Mouse (Mus musculus): Measurements from ENCODE around the gene Rpl36al.

The Rpl36al gene

DNA sequence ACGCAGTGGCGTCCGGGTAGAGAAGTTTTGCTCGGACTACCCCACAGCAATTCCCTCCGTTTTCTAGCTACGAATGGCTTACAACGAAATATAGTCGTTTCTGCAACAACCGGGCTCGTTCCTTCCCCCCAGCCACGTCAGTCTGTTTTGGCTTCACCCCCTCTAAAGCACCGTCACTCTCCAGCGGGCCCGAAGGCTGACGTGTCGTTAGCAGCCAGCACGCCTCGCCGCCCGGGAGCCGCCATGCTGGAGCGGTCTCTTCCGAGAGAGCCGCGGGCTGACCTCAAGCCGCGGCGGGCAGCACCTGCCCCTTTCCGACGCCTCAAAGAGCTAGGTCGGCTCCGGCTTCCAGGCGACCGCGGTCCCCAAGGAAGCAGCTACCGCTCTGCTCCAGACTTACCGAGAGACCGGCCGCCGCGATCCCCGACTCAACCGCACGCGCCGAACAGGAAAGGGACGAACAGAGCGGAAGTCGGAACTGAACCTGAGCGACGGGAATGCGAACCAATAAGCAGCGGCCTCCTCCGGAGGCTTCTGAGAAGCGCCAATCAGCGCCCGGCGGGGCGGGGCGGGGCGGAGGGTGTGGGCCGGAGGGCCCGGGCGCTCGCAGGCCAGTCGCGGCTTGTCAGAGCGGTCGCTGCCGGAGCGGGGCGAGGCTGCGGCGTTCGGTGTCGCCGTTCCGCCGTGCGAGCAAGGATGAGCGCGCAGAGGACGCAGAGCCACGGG lies at the start of gene Rpl36al, which contains the start of gene Mgat2:
Rpl36al (minus strand) TSS at position 501 of the 726 bp plus-strand sequence.
Mgat2 (plus strand) TSS at position 575 of the 726 bp plus-strand sequence.
- peak; percentile 99 for DNase-seq

DNA sequence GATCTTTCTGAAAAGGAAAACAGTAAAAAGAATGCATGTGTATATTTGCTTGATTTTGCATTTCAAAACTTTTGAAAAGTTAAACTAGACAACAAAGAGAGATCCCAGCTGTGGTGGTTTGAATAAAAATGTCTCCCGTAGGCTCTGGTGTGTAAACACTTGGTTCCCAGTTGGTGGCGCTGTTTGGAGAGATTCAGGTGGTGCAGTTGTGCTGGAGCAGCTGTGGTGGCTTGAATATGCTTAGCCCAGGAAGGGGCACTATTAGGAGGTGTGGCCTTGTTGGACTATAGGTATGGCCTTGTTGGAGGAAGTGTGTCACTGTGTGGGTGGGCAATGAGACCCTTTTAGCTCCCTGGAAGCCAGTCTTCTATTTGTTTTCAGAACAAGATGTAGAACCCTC lies 45.4 kb upstream of the Rpl36al start:
- DNase-seq = no peak

DNA sequence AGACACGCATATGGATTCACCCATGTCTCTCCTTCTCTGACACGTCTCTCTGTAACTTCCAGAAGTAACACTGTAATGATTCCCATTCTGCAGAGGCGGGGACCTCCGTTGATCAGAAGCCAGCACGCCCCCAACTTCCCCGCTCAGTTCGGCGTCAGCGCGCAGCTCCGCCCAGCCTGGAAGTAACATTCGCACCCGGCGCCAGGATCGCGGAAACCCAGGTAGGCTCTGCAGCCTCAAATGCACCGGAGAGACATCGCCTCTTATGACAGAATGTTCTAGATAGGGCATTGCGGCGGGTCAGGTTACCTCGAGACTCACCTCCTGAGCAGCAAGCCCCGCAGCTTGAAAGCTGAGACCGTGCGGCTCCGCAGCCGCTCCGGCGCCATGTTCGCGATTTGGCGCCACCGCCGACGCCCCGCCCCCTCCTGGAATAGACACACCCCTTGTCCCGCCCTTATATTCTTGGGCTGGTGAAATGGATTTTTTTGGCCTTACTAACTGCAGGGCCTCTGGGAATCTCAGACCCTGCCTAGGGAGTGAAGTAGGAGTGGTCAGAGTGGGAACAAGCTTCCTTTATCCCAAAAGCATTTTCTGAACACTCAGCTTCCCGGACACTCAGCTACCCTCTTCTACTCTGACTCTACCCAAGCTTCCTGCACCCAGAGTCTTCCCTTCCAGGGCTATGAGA lies 44.0 kb upstream of the Rpl36al start, which contains the start of gene Pole2:
Pole2 (minus strand) TSS at position 420 of the 691 bp plus-strand sequence.
- DNase-seq = peak; percentile 83

DNA sequence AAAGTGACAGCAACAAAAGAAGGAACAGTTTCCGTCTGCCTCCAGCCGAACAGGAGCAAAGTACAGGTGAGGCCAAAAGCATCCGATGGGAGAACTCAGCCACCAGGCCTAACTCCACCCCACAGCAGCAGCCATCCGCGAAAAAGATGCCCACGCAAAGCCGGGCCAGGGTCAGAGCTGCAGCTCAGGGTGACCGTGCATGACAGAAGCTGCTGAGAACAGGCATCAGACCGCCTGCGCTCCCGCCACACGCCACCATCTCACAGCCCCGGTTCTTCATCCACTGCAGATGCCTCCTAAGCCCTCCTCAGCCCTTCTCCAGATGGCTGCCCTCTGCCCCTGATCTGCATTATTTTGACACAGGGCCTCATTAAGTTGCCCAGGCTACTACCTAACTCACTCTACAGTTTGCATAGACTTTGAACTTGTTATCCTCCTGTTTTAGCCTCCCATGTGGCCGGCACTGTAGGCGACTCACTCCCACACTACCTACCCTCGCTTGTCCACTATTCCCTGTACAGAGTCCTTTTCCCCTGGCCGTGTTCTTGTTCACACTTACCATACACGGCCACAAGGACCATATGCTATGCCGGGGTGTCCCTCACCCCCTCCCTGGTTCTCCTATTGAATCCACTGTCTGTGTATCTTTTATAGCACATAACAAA lies 36.9 kb upstream of the Rpl36al start:
- DNase-seq = no peak

DNA sequence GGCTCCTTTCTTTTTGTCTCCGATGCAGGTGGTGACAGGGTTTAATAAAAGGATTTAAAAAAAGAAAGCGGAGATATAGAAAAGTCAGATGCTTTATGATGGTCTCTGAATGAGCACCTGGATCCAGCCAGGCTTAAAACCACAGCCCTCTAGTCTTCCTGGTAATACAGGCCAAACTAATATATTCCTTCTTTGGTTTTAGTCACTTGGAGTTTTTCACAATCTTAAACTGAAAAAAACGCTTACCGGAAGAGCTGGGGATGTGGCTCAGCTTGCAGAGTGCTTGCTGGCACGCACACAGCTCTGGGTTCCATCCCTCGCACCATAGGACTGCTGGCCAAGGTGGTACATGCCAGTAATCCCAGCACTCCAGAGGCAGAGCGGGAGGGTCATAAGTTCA lies 32.7 kb upstream of the Rpl36al start:
- DNase-seq = no peak

DNA sequence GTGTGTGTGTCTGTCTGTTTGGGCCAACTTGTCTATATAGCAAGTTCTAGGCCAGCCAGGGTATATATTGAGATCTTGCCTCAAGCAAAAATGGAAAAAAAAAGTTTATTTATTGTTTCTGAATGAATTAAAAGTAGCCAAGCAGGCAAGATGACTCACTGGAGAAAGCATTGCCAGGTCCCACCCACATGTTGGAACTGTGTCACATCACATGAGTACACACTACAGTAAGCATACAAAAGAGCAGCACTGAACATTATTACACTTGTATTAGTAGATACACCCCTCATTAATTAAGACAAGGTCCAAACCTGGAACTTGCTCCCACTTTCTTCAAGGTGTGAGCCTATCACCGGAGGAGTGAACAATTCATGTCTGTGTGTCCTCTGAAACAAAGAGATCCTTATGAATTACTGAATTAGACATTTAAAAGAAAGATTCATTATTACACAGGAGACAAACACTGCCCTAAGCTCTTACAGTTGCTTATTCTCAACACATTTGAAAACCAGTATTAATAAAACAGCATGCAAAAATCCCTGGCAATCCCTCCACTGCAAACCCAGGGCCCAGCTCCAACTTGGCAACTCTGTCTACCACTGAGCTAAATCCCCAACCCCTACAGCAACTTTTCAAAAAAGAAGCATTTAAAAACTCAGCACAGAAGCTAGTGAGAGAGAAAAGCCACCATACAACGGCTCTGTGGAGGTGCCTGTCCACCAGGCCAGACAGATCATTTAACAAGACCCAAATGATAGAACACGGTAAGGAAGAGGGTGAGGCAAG lies 31.3 kb upstream of the Rpl36al start:
- peak; percentile 27 for DNase-seq

DNA sequence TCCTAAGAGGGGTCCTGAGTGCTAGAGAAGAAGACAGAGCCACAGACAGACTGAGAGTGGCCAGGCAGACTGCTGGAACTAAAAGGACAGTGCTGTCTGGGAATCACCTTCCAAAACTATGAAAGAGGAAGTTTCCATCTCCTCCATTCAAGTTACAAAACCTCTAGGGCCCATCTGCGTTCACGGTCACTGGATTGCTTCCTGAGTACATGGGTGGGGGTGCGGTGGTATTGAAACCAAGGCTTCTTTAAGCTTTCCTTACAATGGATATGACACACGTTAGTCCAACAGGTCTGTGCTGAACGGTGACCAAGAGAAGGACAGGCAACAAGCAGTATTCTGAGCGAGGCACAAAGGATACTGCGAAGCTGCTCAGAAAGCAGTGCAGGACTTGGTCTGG lies 30.5 kb upstream of the Rpl36al start:
- DNase-seq = no peak

DNA sequence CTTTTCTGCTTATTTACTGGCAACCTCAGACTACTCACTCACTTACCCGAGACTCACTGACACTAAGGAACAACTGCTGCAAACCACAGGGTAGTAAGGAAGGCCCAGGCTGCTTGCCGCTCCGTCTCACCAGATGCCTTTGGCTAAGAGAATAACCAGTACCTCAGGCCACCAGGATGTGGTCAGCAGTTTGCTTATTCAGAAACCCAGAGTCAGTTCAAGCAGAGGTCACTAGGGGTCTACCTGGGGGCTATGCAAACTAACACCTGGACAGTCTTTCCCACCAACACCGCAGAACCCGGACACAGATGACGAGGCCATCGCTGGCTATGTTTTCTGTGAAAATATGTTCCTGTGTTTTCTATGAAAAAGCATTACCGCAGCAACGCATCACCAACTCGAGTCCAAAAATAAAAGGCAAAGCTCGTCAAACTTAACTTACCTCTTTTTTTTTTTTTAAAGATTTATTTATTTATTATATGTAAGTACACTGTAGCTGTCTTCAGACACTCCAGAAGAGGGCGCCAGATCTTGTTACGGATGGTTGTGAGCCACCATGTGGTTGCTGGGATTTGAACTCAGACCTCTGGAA lies 29.4 kb upstream of the Rpl36al start:
- DNase-seq = no peak

- no peak for DNase-seq
These were observed 27.2 kb upstream of the Rpl36al start for GRCm38 (mm10) chr12:69211057-69211456.

DNA sequence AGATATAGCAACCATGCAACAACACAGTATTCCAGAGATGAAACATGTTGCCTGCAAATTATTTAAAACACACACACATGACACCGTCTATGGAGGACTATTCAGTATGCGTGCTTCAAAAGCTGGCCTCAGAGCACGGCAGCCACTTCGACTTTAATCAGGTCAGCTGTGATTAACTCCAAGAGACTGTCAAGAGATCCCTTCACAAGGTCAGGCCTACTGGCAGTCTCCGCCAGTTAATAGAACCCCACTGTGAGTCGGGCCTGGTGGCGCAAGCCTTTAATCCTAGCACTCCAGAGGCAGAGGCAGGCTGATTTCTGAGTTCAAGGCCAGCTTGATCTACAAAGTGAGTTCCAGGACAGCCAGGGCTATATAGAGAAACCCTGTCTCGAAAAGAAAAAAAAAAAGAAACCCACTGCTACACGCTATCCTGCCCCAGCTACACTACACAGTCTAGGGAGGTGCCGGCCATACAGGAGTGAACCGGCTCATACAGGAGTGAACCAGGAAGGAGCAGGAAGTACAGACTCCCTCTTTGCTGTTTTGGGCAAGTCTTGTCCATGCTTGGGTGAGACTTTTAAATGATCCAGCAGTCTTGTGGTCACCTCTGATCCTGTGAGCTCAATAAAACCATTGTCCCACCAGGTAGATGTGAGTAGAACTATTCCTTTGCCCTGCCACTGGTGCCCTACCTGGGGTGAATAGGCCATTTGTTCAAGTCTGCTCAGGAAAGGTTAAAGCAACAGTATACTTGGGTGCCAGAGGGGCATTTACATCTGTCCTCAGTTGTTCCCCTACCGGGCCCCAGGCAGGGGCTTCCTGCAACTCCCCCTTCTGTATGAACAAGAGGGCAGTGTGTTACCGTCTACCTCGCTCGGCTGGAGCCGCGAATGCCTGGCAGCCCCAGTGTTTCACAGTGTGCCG lies 26.4 kb upstream of the Rpl36al start:
- DNase-seq = no peak

GRCm38 (mm10) chr12:69208520-69208919 lies 24.6 kb upstream of the Rpl36al start:
- DNase-seq = no peak

- DNase-seq = no peak
These were observed 24.0 kb upstream of the Rpl36al start for GRCm38 (mm10) chr12:69207926-69208325.

DNA sequence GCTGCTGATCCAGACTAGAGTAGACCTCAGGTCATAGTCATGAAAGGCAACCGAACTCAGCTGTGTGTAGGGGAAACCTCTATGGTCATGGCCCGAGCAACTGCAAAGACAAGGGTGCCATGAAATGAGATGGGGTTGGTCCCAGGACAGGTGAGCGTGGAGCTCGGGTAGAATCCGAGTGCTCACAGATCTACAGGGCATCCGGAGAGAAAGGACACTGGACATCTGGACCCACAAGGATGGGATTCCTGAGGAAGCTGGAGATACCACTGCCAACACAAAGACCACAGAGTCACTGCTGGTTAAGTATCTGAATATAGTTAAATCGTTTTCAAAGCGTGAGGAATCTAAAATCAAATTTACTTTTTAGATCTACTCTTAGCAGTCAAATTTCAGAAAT lies 23.5 kb upstream of the Rpl36al start:
- no peak for DNase-seq

- DNase-seq = no peak
These were observed 20.4 kb upstream of the Rpl36al start, which contains the start of gene Gm49384 for GRCm38 (mm10) chr12:69204052-69204833. TSS of gene Gm49384 (minus strand) at chr12:69204267.

GRCm38 (mm10) chr12:69198985-69199384 lies 15.1 kb upstream of the Rpl36al start:
- no peak for DNase-seq

- DNase-seq = no peak
These were observed 14.3 kb upstream of the Rpl36al start, which contains the start of gene Dnaaf2 for GRCm38 (mm10) chr12:69198164-69198535. TSS of gene Dnaaf2 (minus strand) at chr12:69198429.

GRCm38 (mm10) chr12:69197378-69198163 lies 13.7 kb upstream of the Rpl36al start:
- DNase-seq = peak; percentile 65

- DNase-seq = peak; percentile 83
These were observed 12.8 kb upstream of the Rpl36al start, which contains the start of gene Gm49383 for GRCm38 (mm10) chr12:69196444-69197377. TSS of gene Gm49383 (minus strand) at chr12:69197104.

Measured in right cerebral cortex, postnatal 25 days (tissue).